Mouse (Mus musculus): Measurements from ENCODE around the gene Ect2.

GRCm38 (mm10) chr3:27182733-27183600 is 29.3 kb upstream of the Ect2 start, which contains the start of gene Nceh1:
- TF ChIP-seq POLR2A (IDR thresholded peaks at IDR 0.05; ENCODE audit: low read depth, low read length) (peak; percentile 90), KAT2A (IDR thresholded peaks at IDR 0.05; ENCODE audit: insufficient replicate concordance, low read length) (0 out of 2 replicates have a peak, but pooled peaks have one; percentile 24), CTCF (conservative IDR thresholded peaks at IDR 0.05 in 1 of 2, IDR thresholded peaks at IDR 0.05 in 1 of 2; ENCODE audit: low read depth in 2 of 2, low read length in 2 of 2) (peak; percentile 74 to 97), HCFC1 (IDR thresholded peaks at IDR 0.05; ENCODE audit: low read depth, low read length) (peak; percentile 71)

All from CH12.LX (cell line).